Mouse (Mus musculus) stomach, embryonic 16.5 days (tissue): ENCODE results near the gene Lrrc74b. TPM values are rescaled to one million over a fixed set of nuclear protein-coding genes. Genes with fewer than 3 reads are reported as not detected.
A peak's percentile ranks its signal among the peaks of the same experiment; 100 is the strongest.

Source experiments
- ATAC-seq: fragments of 200-750 bp; cut with Nextera tagmentation; 2 replicates; pipeline ENCODE4 v1.8.0; 2017; ENCODE audit warnings: moderate number of reproducible peaks, moderate TSS enrichment; ENCODE audit not compliant: insufficient read depth, low FRiP score
- H3K27ac ChIP-seq: fragments of 300-500 bp; sonication (generic); 2 replicates; pipeline ENCODE4 v1.5.1; 2014; ENCODE audit warnings: low read length
- H3K27me3 ChIP-seq: fragments of 300-500 bp; sonication (generic); 2 replicates; pipeline ENCODE4 v1.6.1; 2014; ENCODE audit warnings: low read length, control low read depth, mixed read lengths; ENCODE audit not compliant: control insufficient read depth, insufficient read depth
- H3K36me3 ChIP-seq: fragments of 300-500 bp; sonication (generic); 2 replicates; pipeline ENCODE4 v1.6.1; 2014; ENCODE audit warnings: low read length; ENCODE audit not compliant: control insufficient read depth, insufficient read depth
- H3K4me1 ChIP-seq: fragments of 300-500 bp; sonication (generic); 2 replicates; pipeline ENCODE4 v1.6.1; 2014; ENCODE audit warnings: low read length, control low read depth, mixed read lengths; ENCODE audit not compliant: control insufficient read depth, insufficient read depth
- H3K4me2 ChIP-seq: fragments of 300-500 bp; sonication (generic); 2 replicates; pipeline ENCODE4 v1.6.1; 2014; ENCODE audit warnings: low read depth, low read length, mixed read lengths
- H3K4me3 ChIP-seq: fragments of 300-500 bp; sonication (generic); replicated peaks from 2 replicates; pipeline ENCODE4 v1.5.1; 2014; ENCODE audit warnings: mild to moderate bottlenecking, low read length
- H3K9ac ChIP-seq: fragments of 300-500 bp; sonication (generic); 2 replicates; pipeline ENCODE4 v1.6.1; 2014; ENCODE audit warnings: low read length
- H3K9me3 ChIP-seq: fragments of 300-500 bp; sonication (generic); replicated peaks from 2 replicates; pipeline ENCODE4 v1.6.1; 2016; ENCODE audit warnings: low read length, control low read depth; ENCODE audit not compliant: control insufficient read depth
- WGBS: fragments of 180-500 bp; shearing (Covaris S2); extraction: QIAGEN DNeasy Blood & Tissue Kit; methylation state at CpG from one replicate; pipeline ENCODE4 v1.1.7; 2014; 5-methylcytosine and 5-hydroxymethylcytosine counted together
- polyA plus RNA-seq: library from polyadenylated mRNA; unstranded; fragments of >200 nt; fragmentation: Nextera tagmentation; extraction: Ambion mirVana; gene quantifications from 2 replicates; pipeline ENCODE4 v1.2.1, GENCODE M21; 2015

Lrrc74b gene
- polyA plus RNA-seq, 1 experiment from 2014 or later = 0.34 TPM

GRCm38 (mm10) chr16:17496499-17497305 lies 64.3 kb downstream of the Lrrc74b start:
- no peaks in the 10 kb centered on the region for H3K9me3 ChIP-seq
- 59% methylated on average over 2 of the region's 2 CpGs for WGBS
- peak; percentile 44; the same call in 1 of the 2 replicates for ATAC-seq
- no peaks in the 10 kb centered on the region for H3K36me3 ChIP-seq
- 0 out of 2 replicates have a peak overlapping the region, but pooled peaks have one; percentile 4 for H3K9ac ChIP-seq
- H3K4me1 ChIP-seq = no peaks in the 10 kb centered on the region
- no peak overlapping the region for H3K4me2 ChIP-seq
- H3K4me3 ChIP-seq = no peak overlapping the region
- H3K27ac ChIP-seq = no peak overlapping the region
- H3K27me3 ChIP-seq = no peaks in the 10 kb centered on the region

Other genes starting within 250 kb of the Lrrc74b start
- gene Serpind1, start 229.9 kb downstream of the Lrrc74b start, polyA plus RNA-seq = 7.8 and 10.7 TPM in 2 replicates
- 19.4 and 20.9 TPM in 2 replicates for gene Snap29, start 155.3 kb downstream of the Lrrc74b start, polyA plus RNA-seq
- 32.7 and 35.7 TPM in 2 replicates for gene Pi4ka, start 154.9 kb downstream of the Lrrc74b start, polyA plus RNA-seq
- 51.2 and 53.1 TPM in 2 replicates for gene Crkl, start 109.3 kb downstream of the Lrrc74b start, polyA plus RNA-seq
- gene Aifm3, start 71.6 kb downstream of the Lrrc74b start, polyA plus RNA-seq = 2.1 and 3.1 TPM in 2 replicates
- gene Lztr1, start 52.6 kb downstream of the Lrrc74b start, polyA plus RNA-seq = 89.4 and 90.8 TPM in 2 replicates
- 56.8 and 61.1 TPM in 2 replicates for gene Thap7, start 30.1 kb downstream of the Lrrc74b start, polyA plus RNA-seq
- 1.8 and 2.1 TPM in 2 replicates for gene P2rx6, start 638 bp upstream of the Lrrc74b start, polyA plus RNA-seq
- 25.9 and 26.6 TPM in 2 replicates for gene Slc7a4, start 22.0 kb upstream of the Lrrc74b start, polyA plus RNA-seq
- 24.7 and 25.3 TPM in 2 replicates for gene Smpd4, start 58.1 kb upstream of the Lrrc74b start, polyA plus RNA-seq
- 4.7 and 4.9 TPM in 2 replicates for gene Ccdc74a, start 85.2 kb upstream of the Lrrc74b start, polyA plus RNA-seq
- 39.2 and 42.5 TPM in 2 replicates for gene Med15, start 171.6 kb upstream of the Lrrc74b start, polyA plus RNA-seq
- gene Klhl22, start 198.4 kb upstream of the Lrrc74b start, polyA plus RNA-seq = 56.7 and 57.7 TPM in 2 replicates
- 4.8 and 7.3 TPM in 2 replicates for gene Scarf2, start 236.0 kb upstream of the Lrrc74b start, polyA plus RNA-seq